Mouse (Mus musculus) hindbrain, embryonic 15.5 days (tissue): ENCODE measurements around the gene Cotl1. TPM values are rescaled to one million over a fixed set of nuclear protein-coding genes. Genes with fewer than 3 reads are reported as not detected.

Source experiments
- ATAC-seq: fragments of 200-750 bp; cut with Nextera tagmentation; 2 replicates; pipeline ENCODE4 v1.8.0; 2017; ENCODE audit warnings: low read depth, moderate number of reproducible peaks, moderate TSS enrichment; ENCODE audit not compliant: low FRiP score
- H3K27ac ChIP-seq: fragments of 300-500 bp; sonication (generic); replicated peaks from 2 replicates; pipeline ENCODE4 v1.5.1; 2015; ENCODE audit warnings: mild to moderate bottlenecking, inconsistent platforms
- H3K27me3 ChIP-seq: fragments of 300-500 bp; sonication (generic); 2 replicates; pipeline ENCODE4 v1.6.1; 2015; ENCODE audit warnings: control low read depth, inconsistent platforms
- H3K36me3 ChIP-seq: fragments of 300-500 bp; sonication (generic); 2 replicates; pipeline ENCODE4 v1.6.1; 2015; ENCODE audit warnings: control low read depth, inconsistent platforms
- H3K4me1 ChIP-seq: fragments of 300-500 bp; sonication (generic); replicated peaks from 2 replicates; pipeline ENCODE4 v1.6.1; 2015; ENCODE audit warnings: control low read depth, inconsistent platforms
- H3K4me2 ChIP-seq: fragments of 300-500 bp; sonication (generic); 2 replicates; pipeline ENCODE4 v1.6.1; 2015; ENCODE audit warnings: moderate library complexity, mild to moderate bottlenecking, inconsistent platforms
- H3K4me3 ChIP-seq: fragments of 300-500 bp; sonication (generic); 2 replicates; pipeline ENCODE4 v1.5.1; 2015; ENCODE audit warnings: mild to moderate bottlenecking, inconsistent platforms
- H3K9ac ChIP-seq: fragments of 300-500 bp; sonication (generic); 2 replicates; pipeline ENCODE4 v1.6.1; 2015; ENCODE audit warnings: inconsistent platforms
- H3K9me3 ChIP-seq: fragments of 300-500 bp; sonication (generic); 2 replicates; pipeline ENCODE4 v1.6.1; 2016; ENCODE audit warnings: control low read depth, inconsistent platforms
- WGBS: fragments of 180-500 bp; shearing (Covaris S2); methylation state at CpG from one replicate; pipeline ENCODE4 v1.1.7; 2015; 5-methylcytosine and 5-hydroxymethylcytosine counted together
- polyA plus RNA-seq: library from polyadenylated mRNA; unstranded; fragments of >200 nt; fragmentation: Nextera tagmentation; extraction: Ambion mirVana; gene quantifications from 2 replicates; pipeline ENCODE4 v1.2.1, GENCODE M21; 2015

Gene Cotl1
- 147 and 151 TPM in 2 replicates for polyA plus RNA-seq

GRCm38 (mm10) chr8:119840275-119840808, at the start of gene Cotl1:
Cotl1 (minus strand) TSS chr8:119840544.
- H3K4me3 ChIP-seq: peak within 1 kb of the TSS; percentile 89
- peak within 1 kb of the TSS; percentile 64 for H3K4me2 ChIP-seq
- peak; percentile 95 for ATAC-seq
- no peaks in the 10 kb centered on the region for H3K27me3 ChIP-seq
- under 1% methylated on average over 57 of the region's 57 CpGs for whole genome bisulfite sequencing
- no peaks in the 10 kb centered on the region for H3K36me3 ChIP-seq
- H3K4me1 ChIP-seq: peaks cover 51% of the 10 kb centered on the region
- peak within 1 kb of the TSS; percentile 90 for H3K9ac ChIP-seq
- no peaks in the 10 kb centered on the region for H3K9me3 ChIP-seq
- peak within 1 kb of the TSS; percentile 83 for H3K27ac ChIP-seq

DNA sequence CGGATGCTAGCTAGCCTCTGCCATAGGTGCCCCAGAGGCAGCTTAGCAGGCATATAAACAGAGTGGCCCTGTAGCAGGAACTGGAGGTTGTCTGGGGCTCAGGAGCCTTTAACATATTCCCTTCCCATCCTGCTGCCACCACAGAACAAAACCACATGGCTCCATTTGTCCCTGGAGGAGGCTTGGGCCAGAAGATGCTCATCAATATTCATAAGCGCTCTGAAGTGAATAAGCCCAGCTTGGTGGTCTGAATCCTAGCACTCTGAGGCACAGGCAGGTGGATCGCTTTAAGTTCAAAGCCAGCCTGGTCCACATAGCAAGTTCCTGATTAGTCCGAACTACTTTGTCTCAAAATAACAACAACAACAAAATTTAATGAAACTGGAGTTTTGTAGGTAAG, 47.7 kb upstream of the Cotl1 start:
- no peaks in the 10 kb centered on the region for H3K9me3 ChIP-seq
- H3K27me3 ChIP-seq: no peaks in the 10 kb centered on the region
- H3K9ac ChIP-seq: no peak overlapping the region
- ATAC-seq: no peak
- no peak overlapping the region for H3K4me3 ChIP-seq
- no peaks in the 10 kb centered on the region for H3K36me3 ChIP-seq
- no peak overlapping the region for H3K27ac ChIP-seq
- WGBS: 57% methylated on average over 4 of the region's 4 CpGs
- H3K4me1 ChIP-seq: 0 out of 2 replicates have a peak, but pooled peaks cover 4% of the 10 kb centered on the region
- H3K4me2 ChIP-seq: no peak overlapping the region

GRCm38 (mm10) chr8:119887130-119887529, 46.8 kb upstream of the Cotl1 start:
- H3K27ac ChIP-seq: no peak overlapping the region
- H3K9ac ChIP-seq: no peak overlapping the region
- 86% methylated on average over 3 of the region's 3 CpGs for WGBS
- no peak for ATAC-seq
- no peaks in the 10 kb centered on the region for H3K9me3 ChIP-seq
- H3K36me3 ChIP-seq: no peaks in the 10 kb centered on the region
- H3K4me1 ChIP-seq: 0 out of 2 replicates have a peak, but pooled peaks cover 4% of the 10 kb centered on the region
- no peaks in the 10 kb centered on the region for H3K27me3 ChIP-seq
- H3K4me3 ChIP-seq: no peak overlapping the region
- no peak overlapping the region for H3K4me2 ChIP-seq

DNA sequence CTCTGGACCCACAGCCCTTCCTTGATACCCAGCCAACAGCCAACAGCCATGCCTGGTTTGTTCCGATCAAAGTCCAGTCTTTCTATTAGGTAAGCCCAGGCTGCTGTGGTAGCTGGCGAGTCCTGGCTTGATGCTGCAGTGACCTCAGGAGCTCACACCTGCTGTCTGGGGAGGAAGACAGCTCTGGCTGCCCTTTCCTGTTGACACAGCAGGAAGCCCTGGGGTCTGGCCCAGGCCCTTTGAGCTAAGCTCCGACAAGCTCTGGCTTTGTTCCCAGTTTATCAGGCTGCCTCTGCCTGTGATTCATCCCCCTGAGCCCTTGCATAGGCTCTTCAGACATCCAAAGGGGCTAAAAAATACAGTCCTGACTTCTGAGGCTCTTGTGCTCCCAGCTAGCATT, 45.3 kb upstream of the Cotl1 start:
- no peak overlapping the region for H3K27ac ChIP-seq
- peak; percentile 63; the same call in 1 of the 2 replicates for ATAC-seq

GRCm38 (mm10) chr8:119883281-119883680, 42.9 kb upstream of the Cotl1 start:
- Histone ChIP-seq H3K4me3 (no peak overlapping the region), H3K4me2 (no peak overlapping the region), H3K9me3 (no peaks in the 10 kb centered on the region), H3K9ac (no peak overlapping the region), H3K27me3 (no peaks in the 10 kb centered on the region), H3K27ac (no peak overlapping the region), H3K4me1 (0 out of 2 replicates have a peak, but pooled peaks cover 4% of the 10 kb centered on the region), H3K36me3 (no peaks in the 10 kb centered on the region)
- 91% methylated on average over 7 of the region's 7 CpGs for WGBS
- ATAC-seq: no peak

More for the DNA sequence above, 45.3 kb upstream of the Cotl1 start:
- Histone ChIP-seq H3K4me2 (no peak overlapping the region), H3K27me3 (no peaks in the 10 kb centered on the region), H3K9me3 (no peaks in the 10 kb centered on the region), H3K9ac (no peak overlapping the region), H3K36me3 (no peaks in the 10 kb centered on the region), H3K4me3 (no peak overlapping the region), H3K4me1 (0 out of 2 replicates have a peak, but pooled peaks cover 4% of the 10 kb centered on the region)
- 35% methylated on average over 3 of the region's 3 CpGs for WGBS

- no peak overlapping the region for H3K9ac ChIP-seq
- H3K4me1 ChIP-seq: 0 out of 2 replicates have a peak, but pooled peaks cover 4% of the 10 kb centered on the region
- no peak for ATAC-seq
- no peak overlapping the region for H3K4me3 ChIP-seq
- H3K36me3 ChIP-seq: peaks cover 7% of the 10 kb centered on the region; the same call in 1 of the 2 replicates
- H3K27me3 ChIP-seq: no peaks in the 10 kb centered on the region
- no peak overlapping the region for H3K4me2 ChIP-seq
- H3K27ac ChIP-seq: no peak overlapping the region
- no peaks in the 10 kb centered on the region for H3K9me3 ChIP-seq
- 79% methylated on average over 8 of the region's 8 CpGs for WGBS
These were observed 41.6 kb upstream of the Cotl1 start for GRCm38 (mm10) chr8:119881917-119882316.

DNA sequence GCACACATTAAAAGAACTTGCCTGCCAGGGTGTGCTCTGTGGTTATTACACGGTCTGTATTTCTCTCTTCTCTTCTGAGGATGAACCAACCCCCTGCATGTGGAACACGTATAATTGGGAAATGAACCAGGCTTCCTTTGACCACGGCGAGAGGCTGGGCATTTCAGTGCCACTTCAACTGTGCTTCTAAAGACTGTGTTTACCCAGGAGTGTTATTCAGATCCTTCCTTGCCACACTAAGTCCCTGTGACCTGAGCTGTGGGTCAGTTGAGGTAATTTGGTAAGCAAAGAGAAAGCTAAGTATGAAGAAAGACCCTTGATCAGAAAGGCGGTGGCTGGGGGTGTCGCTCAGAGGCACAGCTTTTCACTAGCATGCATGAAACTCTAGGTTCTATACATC, 41.0 kb upstream of the Cotl1 start:
- Histone ChIP-seq H3K9me3 (no peaks in the 10 kb centered on the region), H3K9ac (no peak overlapping the region), H3K36me3 (peaks cover 7% of the 10 kb centered on the region; the same call in 1 of the 2 replicates), H3K27ac (no peak overlapping the region), H3K4me3 (no peak overlapping the region), H3K27me3 (no peaks in the 10 kb centered on the region), H3K4me2 (no peak overlapping the region), H3K4me1 (0 out of 2 replicates have a peak, but pooled peaks cover 4% of the 10 kb centered on the region)
- ATAC-seq: no peak
- 65% methylated on average over 6 of the region's 6 CpGs for WGBS

- ATAC-seq: no peak
- WGBS: 98% methylated on average over 1 of the region's 1 CpGs
- no peaks in the 10 kb centered on the region for H3K9me3 ChIP-seq
- no peak overlapping the region for H3K4me2 ChIP-seq
- H3K27me3 ChIP-seq: no peaks in the 10 kb centered on the region
- no peak overlapping the region for H3K27ac ChIP-seq
- H3K4me1 ChIP-seq: no peaks in the 10 kb centered on the region
- no peak overlapping the region for H3K4me3 ChIP-seq
- no peak overlapping the region for H3K9ac ChIP-seq
- H3K36me3 ChIP-seq: peaks cover 38% of the 10 kb centered on the region
These were observed 32.8 kb upstream of the Cotl1 start for GRCm38 (mm10) chr8:119873181-119873580.

DNA sequence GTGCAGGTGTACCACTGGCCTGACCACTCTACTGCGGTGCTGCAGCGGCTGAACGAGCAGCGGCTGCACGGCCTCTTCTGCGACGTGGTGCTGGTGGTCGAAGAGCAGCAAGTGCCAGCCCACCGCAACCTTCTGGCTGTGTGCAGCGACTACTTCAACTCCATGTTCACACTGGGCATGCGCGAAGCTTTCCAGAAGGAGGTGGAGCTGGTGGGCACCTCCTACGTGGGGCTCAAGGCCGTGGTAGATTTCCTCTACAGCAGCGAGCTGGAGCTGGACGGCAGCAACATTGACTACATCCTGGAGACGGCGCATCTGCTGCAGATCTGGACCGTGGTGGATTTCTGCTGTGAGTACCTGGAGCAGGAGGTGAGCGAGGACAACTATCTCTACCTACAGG, 29.3 kb upstream of the Cotl1 start:
- Histone ChIP-seq H3K27ac (no peak overlapping the region), H3K4me3 (no peak overlapping the region), H3K4me2 (no peak overlapping the region), H3K9ac (no peak overlapping the region), H3K4me1 (no peaks in the 10 kb centered on the region), H3K36me3 (peaks cover 31% of the 10 kb centered on the region), H3K9me3 (no peaks in the 10 kb centered on the region), H3K27me3 (no peaks in the 10 kb centered on the region)
- ATAC-seq: no peak
- WGBS: 84% methylated on average over 20 of the region's 20 CpGs

DNA sequence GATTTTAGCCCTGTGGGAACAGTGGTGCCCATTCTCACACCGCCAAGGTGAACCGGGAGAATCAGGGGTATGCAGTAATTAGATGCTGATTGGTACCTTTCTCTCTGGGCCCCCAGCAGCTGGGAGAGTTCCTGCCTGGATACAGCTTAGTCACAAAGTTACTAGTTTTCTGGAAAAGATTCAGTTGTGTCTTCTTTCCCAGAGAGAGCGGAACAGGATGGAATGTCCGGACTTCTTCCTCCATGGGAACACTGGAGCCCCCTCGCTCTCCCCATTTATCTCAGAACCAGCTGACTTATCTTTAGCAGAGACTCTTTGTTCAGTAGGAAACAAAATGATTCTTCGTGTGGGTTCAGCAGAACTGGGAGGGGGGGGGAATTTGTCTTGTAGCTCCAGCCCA, 22.4 kb upstream of the Cotl1 start:
- peak overlapping the region; percentile 59 for H3K27ac ChIP-seq
- peak overlapping the region; percentile 64 for H3K4me3 ChIP-seq
- WGBS: 10% methylated on average over 6 of the region's 6 CpGs
- H3K9me3 ChIP-seq: no peaks in the 10 kb centered on the region
- peak overlapping the region; percentile 69 for H3K4me2 ChIP-seq
- H3K27me3 ChIP-seq: no peaks in the 10 kb centered on the region
- no peak for ATAC-seq
- peak overlapping the region; percentile 75 for H3K9ac ChIP-seq
- no peaks in the 10 kb centered on the region for H3K36me3 ChIP-seq
- H3K4me1 ChIP-seq: peaks cover 9% of the 10 kb centered on the region

GRCm38 (mm10) chr8:119862390-119862734, 22.0 kb upstream of the Cotl1 start:
- no peaks in the 10 kb centered on the region for H3K9me3 ChIP-seq
- under 1% methylated on average over 19 of the region's 19 CpGs for WGBS

GRCm38 (mm10) chr8:119861706-119862389, 21.5 kb upstream of the Cotl1 start, which contains the start of gene Klhl36:
Klhl36 (plus strand) TSS chr8:119862266.
- Histone ChIP-seq H3K27ac (peak within 1 kb of the TSS; percentile 59), H3K9me3 (no peaks in the 10 kb centered on the region), H3K27me3 (no peaks in the 10 kb centered on the region), H3K4me1 (peaks cover 9% of the 10 kb centered on the region), H3K9ac (peak within 1 kb of the TSS; percentile 75), H3K36me3 (no peaks in the 10 kb centered on the region), H3K4me3 (peak within 1 kb of the TSS; percentile 64), H3K4me2 (peak within 1 kb of the TSS; percentile 69)
- ATAC-seq: peak; percentile 97
- under 1% methylated on average over 35 of the region's 35 CpGs for WGBS

More at GRCm38 (mm10) chr8:119862390-119862734, 22.0 kb upstream of the Cotl1 start:
- Histone ChIP-seq H3K9ac (peak overlapping the region; percentile 75), H3K27ac (peak overlapping the region; percentile 59), H3K4me2 (peak overlapping the region; percentile 69), H3K36me3 (no peaks in the 10 kb centered on the region), H3K4me3 (peak overlapping the region; percentile 64), H3K4me1 (peaks cover 9% of the 10 kb centered on the region), H3K27me3 (no peaks in the 10 kb centered on the region)
- ATAC-seq: no peak
